Mouse (Mus musculus): ENCODE measurements around the gene Gfap. TPM values are rescaled to one million over a fixed set of nuclear protein-coding genes. Genes with fewer than 3 reads are reported as not detected.

Gfap gene
- polyA plus RNA-seq, 2 experiments = 0.48 to 0.50 TPM

DNA sequence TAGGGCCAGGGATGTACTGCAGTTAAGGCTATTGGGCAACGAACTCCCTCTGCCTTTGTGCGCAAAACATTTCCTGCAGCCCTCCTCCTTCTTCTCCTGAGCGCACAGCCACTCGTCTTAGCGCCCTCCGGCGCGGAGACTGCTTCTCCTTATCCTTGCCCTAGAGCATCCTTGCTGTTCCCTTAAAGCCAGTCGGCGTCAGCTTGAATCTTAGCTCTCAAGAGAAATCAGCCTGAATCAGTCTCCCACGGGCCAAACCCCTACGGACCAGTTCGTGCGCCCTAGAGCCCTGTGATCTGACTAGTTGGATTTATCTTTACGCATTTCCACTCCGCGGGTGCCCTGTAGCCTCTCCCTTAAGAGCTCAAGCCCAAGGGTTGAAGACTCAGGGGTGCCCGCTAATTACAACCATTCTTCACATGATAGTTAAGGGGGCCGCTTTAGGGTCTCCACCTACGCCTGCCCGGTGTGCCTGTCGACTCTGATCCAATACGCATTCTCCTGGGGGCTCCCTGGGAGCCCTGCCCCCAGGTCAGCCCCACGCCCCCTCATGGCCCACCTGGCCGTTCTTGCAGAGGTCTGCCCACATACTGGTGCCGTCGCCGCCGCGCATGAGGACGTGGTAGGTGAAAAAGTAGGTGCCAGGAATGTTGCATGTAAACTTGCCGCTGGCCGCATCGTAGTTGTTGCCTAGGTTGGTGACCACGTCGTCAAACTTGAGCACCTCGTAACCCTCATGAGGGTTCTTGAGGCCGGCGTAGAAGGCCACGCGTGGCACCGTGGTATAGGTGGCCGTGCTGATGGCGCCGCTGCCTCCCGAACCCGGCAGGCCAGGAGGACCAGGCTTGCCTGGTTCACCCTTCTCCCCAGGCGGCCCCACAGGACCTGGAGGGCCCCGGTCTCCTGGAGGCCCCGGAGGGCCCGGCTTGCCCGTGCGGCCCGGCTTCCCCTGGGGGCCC, 44.9 kb upstream of the Gfap start:
- no peak overlapping the region for H3K27ac ChIP-seq (replicated peaks; ENCODE audit: low read depth, low read length)
- H3K9ac ChIP-seq (ENCODE audit: low read depth, low read length, severe bottlenecking) = peak overlapping the region; percentile 54; the same call in 1 of the 2 replicates
- H3K4me2 ChIP-seq (replicated peaks; ENCODE audit: low read depth, low read length, severe bottlenecking) = peak overlapping the region; percentile 66
- peaks cover 27% of the 10 kb centered on the region for H3K4me1 ChIP-seq (ENCODE audit: control insufficient read depth, insufficient read depth, low read length)
- no peak for TF ChIP-seq POLR2A (IDR thresholded peaks at IDR 0.05; ENCODE audit: borderline replicate concordance, extremely low read depth, insufficient read depth, insufficient read length)
- H3K9me3 ChIP-seq (ENCODE audit: control insufficient read depth, low read length) = no peaks in the 10 kb centered on the region
- H3K27me3 ChIP-seq (ENCODE audit: control insufficient read depth, insufficient read depth, low read length) = peaks cover 85% of the 10 kb centered on the region
- H3K4me3 ChIP-seq (replicated peaks; ENCODE audit: low read length) = peak overlapping the region; percentile 37
- H3K36me3 ChIP-seq (ENCODE audit: control insufficient read depth, insufficient read depth, low read length) = no peaks in the 10 kb centered on the region
- ATAC-seq (ENCODE audit: low FRiP score, low read depth) = no peak; the same call in 1 of the 2 replicates
- no peak for DNase-seq (ENCODE audit: low spot score)
- 3% methylated on average over 53 of the region's 54 CpGs for WGBS

GRCm38 (mm10) chr11:102941236-102941635, 40.5 kb upstream of the Gfap start:
- peaks cover 47% of the 10 kb centered on the region for H3K27me3 ChIP-seq (ENCODE audit: control insufficient read depth, insufficient read depth, low read length)
- no peak for DNase-seq (ENCODE audit: low spot score)
- no peak for TF ChIP-seq POLR2A (IDR thresholded peaks at IDR 0.05; ENCODE audit: borderline replicate concordance, extremely low read depth, insufficient read depth, insufficient read length)
- H3K4me1 ChIP-seq (ENCODE audit: control insufficient read depth, insufficient read depth, low read length) = peaks cover 31% of the 10 kb centered on the region
- no peak overlapping the region for H3K4me3 ChIP-seq (replicated peaks; ENCODE audit: low read length)
- no peak overlapping the region for H3K9ac ChIP-seq (ENCODE audit: low read depth, low read length, severe bottlenecking)
- H3K36me3 ChIP-seq (ENCODE audit: control insufficient read depth, insufficient read depth, low read length) = no peaks in the 10 kb centered on the region
- H3K4me2 ChIP-seq (replicated peaks; ENCODE audit: low read depth, low read length, severe bottlenecking) = no peak overlapping the region
- WGBS = 54% methylated on average over 6 of the region's 6 CpGs
- H3K27ac ChIP-seq (replicated peaks; ENCODE audit: low read depth, low read length) = no peak overlapping the region
- H3K9me3 ChIP-seq (ENCODE audit: control insufficient read depth, low read length) = no peaks in the 10 kb centered on the region
- no peak for ATAC-seq (ENCODE audit: low FRiP score, low read depth)

DNA sequence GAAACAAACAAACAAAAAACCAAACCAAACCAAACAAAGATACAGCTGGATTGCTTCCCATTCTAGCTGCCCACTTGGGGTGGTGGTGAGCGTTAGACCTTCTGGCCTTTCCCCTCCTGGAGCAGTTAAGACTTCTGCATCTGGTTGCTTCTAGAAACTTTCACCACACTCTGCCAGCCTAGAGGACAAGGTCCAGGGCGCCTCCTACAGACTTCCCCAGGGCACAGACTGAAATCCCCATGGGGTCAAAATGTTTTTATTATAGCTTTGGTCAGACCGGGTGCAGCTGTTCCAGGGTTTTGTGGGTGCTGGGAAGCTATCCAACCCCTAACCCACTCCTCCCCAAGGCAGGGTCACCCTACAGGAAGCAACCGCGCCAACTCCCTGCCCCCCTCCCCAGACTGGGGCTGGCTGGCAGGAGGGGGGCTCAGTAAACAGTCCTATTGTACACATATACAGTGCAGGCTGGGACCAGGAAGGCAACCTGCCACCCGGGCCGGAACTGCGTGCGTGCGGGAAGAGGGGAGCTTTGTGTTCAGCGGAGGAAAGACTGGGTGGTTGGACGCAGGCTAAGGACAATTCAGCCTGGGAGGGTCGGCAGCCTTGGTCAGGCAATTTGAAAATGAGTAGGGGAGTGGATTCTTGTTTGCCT, 38.4 kb upstream of the Gfap start:
- H3K4me2 ChIP-seq (replicated peaks; ENCODE audit: low read depth, low read length, severe bottlenecking) = no peak overlapping the region
- no peaks in the 10 kb centered on the region for H3K36me3 ChIP-seq (ENCODE audit: control insufficient read depth, insufficient read depth, low read length)
- no peak for DNase-seq (ENCODE audit: low spot score)
- H3K4me3 ChIP-seq (replicated peaks; ENCODE audit: low read length) = no peak overlapping the region
- peaks cover 26% of the 10 kb centered on the region for H3K27me3 ChIP-seq (ENCODE audit: control insufficient read depth, insufficient read depth, low read length)
- no peak for TF ChIP-seq POLR2A (IDR thresholded peaks at IDR 0.05; ENCODE audit: borderline replicate concordance, extremely low read depth, insufficient read depth, insufficient read length)
- H3K9ac ChIP-seq (ENCODE audit: low read depth, low read length, severe bottlenecking) = 0 out of 2 replicates have a peak overlapping the region, but pooled peaks have one; percentile 6
- WGBS = 36% methylated on average over 13 of the region's 13 CpGs
- peaks cover 22% of the 10 kb centered on the region for H3K4me1 ChIP-seq (ENCODE audit: control insufficient read depth, insufficient read depth, low read length)
- no peak for ATAC-seq (ENCODE audit: low FRiP score, low read depth)
- no peak overlapping the region for H3K27ac ChIP-seq (replicated peaks; ENCODE audit: low read depth, low read length)
- H3K9me3 ChIP-seq (ENCODE audit: control insufficient read depth, low read length) = no peaks in the 10 kb centered on the region

DNA sequence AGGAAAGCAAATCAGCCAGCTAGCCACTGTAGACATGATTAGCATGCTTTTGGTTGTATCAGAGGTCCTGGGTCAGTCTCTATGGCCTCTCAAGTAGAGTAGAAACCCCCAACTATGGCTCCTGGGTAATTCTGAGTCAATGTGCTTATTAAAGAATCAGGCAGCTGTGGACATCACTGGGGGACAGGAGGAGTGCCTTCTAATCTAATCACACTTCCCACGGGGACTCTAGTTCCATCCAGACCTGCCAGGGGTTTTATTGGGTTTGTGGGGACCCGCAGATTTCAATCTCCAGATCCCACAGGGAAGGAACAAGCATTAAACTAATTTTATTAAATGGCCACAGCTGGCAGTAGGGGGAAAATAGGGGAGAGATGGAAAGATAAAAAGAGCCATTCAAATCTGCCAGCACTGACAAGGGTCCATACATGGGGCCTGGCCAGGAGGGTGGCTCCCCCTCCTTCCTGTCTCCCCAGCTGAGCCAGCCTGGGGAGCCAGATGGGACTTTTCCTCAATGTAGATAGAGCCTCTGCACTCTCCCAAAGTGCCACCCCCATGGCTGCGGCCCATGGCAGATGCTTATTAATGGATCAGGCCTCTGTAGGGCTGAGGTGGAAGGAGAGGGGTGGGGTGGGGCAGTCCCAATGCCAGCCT, 36.9 kb upstream of the Gfap start:
- Histone ChIP-seq H3K27me3 (ENCODE audit: control insufficient read depth, insufficient read depth, low read length) (peaks cover 13% of the 10 kb centered on the region), H3K9me3 (ENCODE audit: control insufficient read depth, low read length) (no peaks in the 10 kb centered on the region), H3K4me3 (replicated peaks; ENCODE audit: low read length) (no peak overlapping the region), H3K27ac (replicated peaks; ENCODE audit: low read depth, low read length) (no peak overlapping the region), H3K9ac (ENCODE audit: low read depth, low read length, severe bottlenecking) (no peak overlapping the region), H3K4me1 (ENCODE audit: control insufficient read depth, insufficient read depth, low read length) (peaks cover 22% of the 10 kb centered on the region), H3K4me2 (replicated peaks; ENCODE audit: low read depth, low read length, severe bottlenecking) (no peak overlapping the region), H3K36me3 (ENCODE audit: control insufficient read depth, insufficient read depth, low read length) (no peaks in the 10 kb centered on the region)
- ATAC-seq (ENCODE audit: low FRiP score, low read depth) (no peak), DNase-seq (ENCODE audit: low spot score) (no peak)
- 49% methylated on average over 3 of the region's 3 CpGs for WGBS
- no peak for TF ChIP-seq POLR2A (IDR thresholded peaks at IDR 0.05; ENCODE audit: borderline replicate concordance, extremely low read depth, insufficient read depth, insufficient read length)

- 26% methylated on average over 4 of the region's 4 CpGs for WGBS
- Histone ChIP-seq H3K36me3 (ENCODE audit: control insufficient read depth, insufficient read depth, low read length) (no peaks in the 10 kb centered on the region), H3K27me3 (ENCODE audit: control insufficient read depth, insufficient read depth, low read length) (peaks cover 5% of the 10 kb centered on the region; the same call in 1 of the 2 replicates), H3K9me3 (ENCODE audit: control insufficient read depth, low read length) (no peaks in the 10 kb centered on the region), H3K4me3 (replicated peaks; ENCODE audit: low read length) (no peak overlapping the region), H3K4me1 (ENCODE audit: control insufficient read depth, insufficient read depth, low read length) (peaks cover 22% of the 10 kb centered on the region), H3K9ac (ENCODE audit: low read depth, low read length, severe bottlenecking) (no peak overlapping the region), H3K27ac (replicated peaks; ENCODE audit: low read depth, low read length) (no peak overlapping the region), H3K4me2 (replicated peaks; ENCODE audit: low read depth, low read length, severe bottlenecking) (no peak overlapping the region)
- ATAC-seq (ENCODE audit: low FRiP score, low read depth) = no peak
- TF ChIP-seq POLR2A (IDR thresholded peaks at IDR 0.05; ENCODE audit: borderline replicate concordance, extremely low read depth, insufficient read depth, insufficient read length) = no peak
- DNase-seq (ENCODE audit: low spot score) = no peak
Observed at GRCm38 (mm10) chr11:102936272-102936671, 35.6 kb upstream of the Gfap start.
